Mouse (Mus musculus) intestine, embryonic 14.5 days (tissue): ENCODE results near the gene Rhoa. TPM values are rescaled to one million over a fixed set of nuclear protein-coding genes. Genes with fewer than 3 reads are reported as not detected.

Source experiments
- polyA plus RNA-seq: library from polyadenylated mRNA; unstranded; fragments of >200 nt; fragmentation: Nextera tagmentation; extraction: Ambion mirVana; gene quantifications from 2 replicates; pipeline ENCODE4 v1.2.1, GENCODE M21; 2014

Gene Rhoa
- polyA plus RNA-seq, 1 experiment from 2014 or later, result 281 TPM

Other genes starting within 250 kb of the Rhoa start
- 0.17 and 0.78 TPM in 2 replicates for gene Mst1, start 225.7 kb upstream of the Rhoa start, polyA plus RNA-seq
- 30.7 and 33.2 TPM in 2 replicates for gene Rnf123, start 222.8 kb upstream of the Rhoa start, polyA plus RNA-seq
- gene Apeh, start 211.5 kb upstream of the Rhoa start, polyA plus RNA-seq, result 57.7 and 61.1 TPM in 2 replicates
- gene Bsn, start 115.7 kb upstream of the Rhoa start, polyA plus RNA-seq, result 4.1 and 4.6 TPM in 2 replicates
- 71.7 and 75.6 TPM in 2 replicates for gene Dag1, start 42.2 kb upstream of the Rhoa start, polyA plus RNA-seq
- 38.9 and 41.2 TPM in 2 replicates for gene Nicn1, start 15.7 kb upstream of the Rhoa start, polyA plus RNA-seq
- gene Amt, start 9.3 kb upstream of the Rhoa start, polyA plus RNA-seq, result 23.0 and 24.2 TPM in 2 replicates
- 27.5 and 30.4 TPM in 2 replicates for gene Tcta, start within 50 bp of the Rhoa start, polyA plus RNA-seq
- 760 and 815 TPM in 2 replicates for gene Gpx1, start 32.8 kb downstream of the Rhoa start, polyA plus RNA-seq
- gene Usp4, start 41.7 kb downstream of the Rhoa start, polyA plus RNA-seq, result 103 and 114 TPM in 2 replicates
- gene 1700102P08Rik, start 86.7 kb downstream of the Rhoa start, polyA plus RNA-seq, result 0.55 and 0.66 TPM in 2 replicates
- 1.5 and 1.7 TPM in 2 replicates for gene Ccdc36, start 122.4 kb downstream of the Rhoa start, polyA plus RNA-seq
- gene BC048562, start 130.4 kb downstream of the Rhoa start, polyA plus RNA-seq, result not detected in 2 replicates
- gene Ccdc71, start 154.4 kb downstream of the Rhoa start, polyA plus RNA-seq, result 43.9 and 49.7 TPM in 2 replicates
- 59.9 and 60.7 TPM in 2 replicates for gene Klhdc8b, start 155.5 kb downstream of the Rhoa start, polyA plus RNA-seq
- gene Lamb2, start 173.6 kb downstream of the Rhoa start, polyA plus RNA-seq, result 32.3 and 33.7 TPM in 2 replicates
- gene Usp19, start 184.5 kb downstream of the Rhoa start, polyA plus RNA-seq, result 51.6 and 53.5 TPM in 2 replicates
- 119 and 128 TPM in 2 replicates for gene Qars, start 201.6 kb downstream of the Rhoa start, polyA plus RNA-seq
- 122 and 133 TPM in 2 replicates for gene Qrich1, start 210.7 kb downstream of the Rhoa start, polyA plus RNA-seq